Comparison of ENCODE assay signal across 24 mouse cellular contexts in genomic region chr10:42687873-42688272, GRCm38 (mm10).
A peak's percentile ranks its signal among the peaks of the same experiment; 100 is the strongest.
DNase-seq lines count a peak whose midpoint lies in the region; ATAC-seq and TF ChIP-seq lines count a peak whose summit lies in the region.
"Had no signal": no experiment of that assay in that cellular context is flagged by ENCODE, and none has a peak within 500 bp of the region (broad histone marks: within the 10 kb centered on the region; RNA-seq: fewer than 3 reads in every experiment).

No protein-coding gene starts in this region.

- no peaks in the 10 kb centered on the region for H3K27me3 ChIP-seq in thymus, adult 2 months (ENCODE audit: control insufficient read depth, insufficient read depth, low read length)
- no peaks in the 10 kb centered on the region for H3K27me3 ChIP-seq in MEL (ENCODE audit: control insufficient read depth in 1 of 2, insufficient read depth in 2 of 2, low read length in 2 of 2)
- H3K27me3 ChIP-seq: embryonic facial prominence, embryonic 13.5 days; forebrain, embryonic 15.5 days; heart, embryonic 13.5 days; hindbrain, embryonic 12.5 days; hindbrain, embryonic 15.5 days had no signal

- TF ChIP-seq RAD21 in MEL (IDR thresholded peaks at IDR 0.05; ENCODE audit: low read depth, low read length), result no peak

- no peak for DNase-seq in thymus, adult 2 months
- no peak for DNase-seq in thymus, postnatal 10 days (ENCODE audit: low spot score in 2 of 2)
- peak; percentile 28 for DNase-seq in MEL (ENCODE audit: low read depth, low spot score)
- DNase-seq in adrenal gland, postnatal 36 days, result no peak
- no peak for DNase-seq in heart, postnatal 10 days
- DNase-seq: adrenal gland, postnatal 10 days; cerebellum, adult 11 months; cerebellum, adult 2 months; cerebellum, adult 9-11 months; cerebellum, postnatal 25 days; embryo, embryonic 11 days; gastrocnemius, postnatal 25 days; heart, adult 18-20 months had no signal

- H3K4me3 ChIP-seq in thymus, adult 2 months (ENCODE audit: control insufficient read depth, insufficient read depth, low read length), result no peak overlapping the region
- H3K4me3 ChIP-seq in MEL (ENCODE audit: control insufficient read depth in 1 of 2, insufficient read depth in 1 of 2, low read depth in 2 of 2, low read length in 2 of 2), result no peak overlapping the region
- H3K4me3 ChIP-seq: embryonic facial prominence, embryonic 10.5 days; embryonic facial prominence, embryonic 13.5 days; erythroblast, embryonic 14.5 days; forebrain, embryonic 12.5 days; forebrain, embryonic 15.5 days; heart, embryonic 13.5 days; hindbrain, embryonic 12.5 days; hindbrain, embryonic 15.5 days had no signal

- no peak overlapping the region for H3K9ac ChIP-seq in MEL (ENCODE audit: control insufficient read depth, low read depth, low read length, poor library complexity, severe bottlenecking)
- H3K9ac ChIP-seq: embryonic facial prominence, embryonic 13.5 days; forebrain, embryonic 12.5 days; forebrain, embryonic 15.5 days; heart, embryonic 13.5 days; hindbrain, embryonic 12.5 days; hindbrain, embryonic 15.5 days had no signal

- TF ChIP-seq EP300 in MEL (IDR thresholded peaks at IDR 0.05; ENCODE audit: low read depth in 1 of 2, low read length in 2 of 2), result peak in 1 of 2 experiments; percentile 51; a peak in 1 of 4 replicates

- peaks cover 25% of the 10 kb centered on the region for H3K36me3 ChIP-seq in thymus, adult 2 months (ENCODE audit: control insufficient read depth, insufficient read depth, low read length)
- peaks cover 0 to 4% of the 10 kb centered on the region in 2 experiments; a peak in 3 of 4 replicates for H3K36me3 ChIP-seq in MEL (ENCODE audit: control insufficient read depth in 1 of 2, insufficient read depth in 2 of 2, low read length in 2 of 2)

- intact Hi-C loops in heart, postnatal 10 days (cut with DNase I), result no loop called here

- 20% methylated on average over 5 of the region's 5 CpGs for whole genome bisulfite sequencing in thymus, adult 2 months

- TF ChIP-seq CTCF in thymus, adult 2 months (IDR thresholded peaks at IDR 0.05; ENCODE audit: borderline replicate concordance, control insufficient read depth, extremely low read depth, insufficient read depth, low read length, poor library complexity), result no peak
- no peak for TF ChIP-seq CTCF in MEL (IDR thresholded peaks at IDR 0.05 in 2 of 3, conservative IDR thresholded peaks at IDR 0.05 in 1 of 3; ENCODE audit: control insufficient read depth in 1 of 3, insufficient read depth in 1 of 3, low read depth in 2 of 3, low read length in 3 of 3, poor library complexity in 1 of 3, severe bottlenecking in 1 of 3)

- peaks cover 23% of the 10 kb centered on the region for H3K4me1 ChIP-seq in thymus, adult 2 months (replicated peaks; ENCODE audit: control insufficient read depth, insufficient read depth, low read length)
- peaks cover 5 to 6% of the 10 kb centered on the region in 2 experiments; a peak in 3 of 4 replicates for H3K4me1 ChIP-seq in MEL (ENCODE audit: control insufficient read depth in 1 of 2, insufficient read depth in 2 of 2, low read length in 2 of 2)
- H3K4me1 ChIP-seq: heart, embryonic 13.5 days had no signal

- ATAC-seq in common myeloid progenitor, adult 5-6 weeks (replicated peaks; ENCODE audit: low read depth, poor library complexity, severe bottlenecking), result 0 out of 2 replicates have a peak, but pooled peaks have one; percentile 18
- ATAC-seq: activated CD4-positive, CD25-positive, alpha-beta regulatory T cell, adult 4 months; CD4-positive, CD25-positive, alpha-beta regulatory T cell, adult 4 months; forebrain, embryonic 15.5 days had no signal

- no peaks in the 10 kb centered on the region for H3K79me2 ChIP-seq in MEL (ENCODE audit: control insufficient read depth, insufficient read depth, low read length, poor library complexity)

- H3K27ac ChIP-seq in thymus, adult 2 months (ENCODE audit: control insufficient read depth, insufficient read depth, low read length), result peak overlapping the region; percentile 87
- no peak overlapping the region for H3K27ac ChIP-seq in MEL (ENCODE audit: control insufficient read depth, low read depth, low read length)
- H3K27ac ChIP-seq: embryonic facial prominence, embryonic 10.5 days; embryonic facial prominence, embryonic 13.5 days; forebrain, embryonic 12.5 days; forebrain, embryonic 15.5 days; heart, embryonic 13.5 days; hindbrain, embryonic 12.5 days; hindbrain, embryonic 15.5 days had no signal

- H3K9me3 ChIP-seq in MEL (replicated peaks; ENCODE audit: insufficient read depth, low read length), result no peaks in the 10 kb centered on the region
- H3K9me3 ChIP-seq: embryonic facial prominence, embryonic 10.5 days; embryonic facial prominence, embryonic 13.5 days; forebrain, embryonic 12.5 days; forebrain, embryonic 15.5 days; heart, embryonic 13.5 days; hindbrain, embryonic 12.5 days; hindbrain, embryonic 15.5 days had no signal

- no peak for TF ChIP-seq POLR2A in thymus, adult 2 months (IDR thresholded peaks at IDR 0.05; ENCODE audit: control insufficient read depth, extremely low read depth, insufficient read depth, low read length, poor library complexity)
- no peak for TF ChIP-seq POLR2A in MEL (IDR thresholded peaks at IDR 0.05; ENCODE audit: control insufficient read depth in 1 of 2, insufficient read depth in 1 of 2, low read depth in 1 of 2, low read length in 2 of 2, poor library complexity in 1 of 2)

TF ChIP-seq in MEL, 35 proteins besides CTCF, POLR2A, EP300 and RAD21:
- TF ChIP-seq MYB (IDR thresholded peaks at IDR 0.05; ENCODE audit: low read depth, low read length) (no peak), NELFE (IDR thresholded peaks at IDR 0.05; ENCODE audit: low read depth, low read length) (no peak), TCF12 (IDR thresholded peaks at IDR 0.05; ENCODE audit: low read depth, low read length) (no peak), ETS1 (IDR thresholded peaks at IDR 0.05; ENCODE audit: low read depth, low read length) (peak; percentile 36; the same call in 1 of the 2 replicates), SIN3A (IDR thresholded peaks at IDR 0.05; ENCODE audit: low read length) (0 out of 2 replicates have a peak, but pooled peaks have one; percentile 30), MYC (IDR thresholded peaks at IDR 0.05; ENCODE audit: low read depth, low read length) (no peak), GATA1 (IDR thresholded peaks at IDR 0.05; ENCODE audit: low read depth, low read length) (no peak), RCOR1 (IDR thresholded peaks at IDR 0.05; ENCODE audit: low read depth, low read length) (no peak), USF1 (IDR thresholded peaks at IDR 0.05; ENCODE audit: low read depth, low read length) (no peak), ZKSCAN1 (IDR thresholded peaks at IDR 0.05; ENCODE audit: low read depth, low read length) (no peak)
